Mouse (Mus musculus) neural tube, embryonic 14.5 days (tissue): Measurements from ENCODE around the gene Dqx1. TPM values are rescaled to one million over a fixed set of nuclear protein-coding genes. Genes with fewer than 3 reads are reported as not detected.

Source experiments
- ATAC-seq: fragments of 200-750 bp; cut with Nextera tagmentation; 2 replicates; pipeline ENCODE4 v1.8.0; 2017; ENCODE audit warnings: low read depth, mild to moderate bottlenecking, moderate TSS enrichment, moderate library complexity
- H3K27ac ChIP-seq: fragments of 300-500 bp; sonication (generic); 2 replicates; pipeline ENCODE4 v1.5.1; 2014; ENCODE audit warnings: low read depth, mild to moderate bottlenecking, control low read depth, low read length, moderate library complexity, mixed read lengths
- H3K27me3 ChIP-seq: fragments of 300-500 bp; sonication (generic); 2 replicates; pipeline ENCODE4 v1.6.1; 2014; ENCODE audit warnings: low read length; ENCODE audit not compliant: control insufficient read depth, insufficient read depth
- H3K36me3 ChIP-seq: fragments of 300-500 bp; sonication (generic); 2 replicates; pipeline ENCODE4 v1.6.1; 2014; ENCODE audit warnings: low read length, mixed read lengths; ENCODE audit not compliant: control insufficient read depth, insufficient read depth
- H3K4me1 ChIP-seq: fragments of 300-500 bp; sonication (generic); 2 replicates; pipeline ENCODE4 v1.6.1; 2014; ENCODE audit warnings: low read length; ENCODE audit not compliant: control insufficient read depth, insufficient read depth
- H3K4me2 ChIP-seq: fragments of 300-500 bp; sonication (generic); 2 replicates; pipeline ENCODE4 v1.6.1; 2014; ENCODE audit warnings: mild to moderate bottlenecking, low read depth, low read length, control low read depth
- H3K4me3 ChIP-seq: fragments of 300-500 bp; sonication (generic); 2 replicates; pipeline ENCODE4 v1.5.1; 2014; ENCODE audit warnings: low read depth, low read length, control low read depth, mixed read lengths
- H3K9ac ChIP-seq: fragments of 300-500 bp; sonication (generic); replicated peaks from 2 replicates; pipeline ENCODE4 v1.6.1; 2014; ENCODE audit warnings: low read depth, mild to moderate bottlenecking, control low read depth, low read length, mixed read lengths
- H3K9me3 ChIP-seq: fragments of 300-500 bp; sonication (generic); 2 replicates; pipeline ENCODE4 v1.6.1; 2016; ENCODE audit warnings: low read length; ENCODE audit not compliant: control insufficient read depth
- WGBS: fragments of 180-500 bp; shearing (Covaris S2); extraction: QIAGEN DNeasy Blood & Tissue Kit; methylation state at CpG from one replicate; pipeline ENCODE4 v1.1.7; 2014; 5-methylcytosine and 5-hydroxymethylcytosine counted together
- polyA plus RNA-seq: library from polyadenylated mRNA; unstranded; fragments of >200 nt; fragmentation: Nextera tagmentation; extraction: Ambion mirVana; gene quantifications from 2 replicates; pipeline ENCODE4 v1.2.1, GENCODE M21; 2014

Dqx1 gene
- polyA plus RNA-seq, 1 experiment from 2014 or later, result 0.24 TPM

- peak overlapping the region; percentile 7; the same call in 1 of the 2 replicates for H3K4me3 ChIP-seq
- no peaks in the 10 kb centered on the region for H3K4me1 ChIP-seq
- peak overlapping the region; percentile 22; the same call in 1 of the 2 replicates for H3K4me2 ChIP-seq
- WGBS, result 2% methylated on average over 47 of the region's 47 CpGs
- H3K9ac ChIP-seq, result no peak overlapping the region
- H3K27ac ChIP-seq, result no peak overlapping the region
- H3K9me3 ChIP-seq, result no peaks in the 10 kb centered on the region
- no peaks in the 10 kb centered on the region for H3K36me3 ChIP-seq
- no peak for ATAC-seq
- H3K27me3 ChIP-seq, result peaks cover 47% of the 10 kb centered on the region
Observed at GRCm38 (mm10) chr6:83087205-83087925, 29.7 kb downstream of the Dqx1 start.

- H3K27ac ChIP-seq, result no peak overlapping the region
- no peak for ATAC-seq
- H3K4me1 ChIP-seq, result no peaks in the 10 kb centered on the region
- peaks cover 47% of the 10 kb centered on the region for H3K27me3 ChIP-seq
- peak overlapping the region; percentile 7; the same call in 1 of the 2 replicates for H3K4me3 ChIP-seq
- H3K9me3 ChIP-seq, result no peaks in the 10 kb centered on the region
- whole genome bisulfite sequencing, result 8% methylated on average over 9 of the region's 9 CpGs
- peak overlapping the region; percentile 22; the same call in 1 of the 2 replicates for H3K4me2 ChIP-seq
- no peak overlapping the region for H3K9ac ChIP-seq
- no peaks in the 10 kb centered on the region for H3K36me3 ChIP-seq
Observed at GRCm38 (mm10) chr6:83087926-83088260, 30.2 kb downstream of the Dqx1 start.

GRCm38 (mm10) chr6:83092416-83093127 lies 34.9 kb downstream of the Dqx1 start:
- no peaks in the 10 kb centered on the region for H3K4me1 ChIP-seq
- H3K4me3 ChIP-seq, result no peak overlapping the region
- no peaks in the 10 kb centered on the region for H3K36me3 ChIP-seq
- H3K9me3 ChIP-seq, result no peaks in the 10 kb centered on the region
- ATAC-seq, result no peak
- H3K27ac ChIP-seq, result no peak overlapping the region
- 41% methylated on average over 6 of the region's 6 CpGs for WGBS
- no peak overlapping the region for H3K9ac ChIP-seq
- peaks cover 19% of the 10 kb centered on the region for H3K27me3 ChIP-seq
- H3K4me2 ChIP-seq, result no peak overlapping the region

- no peak for ATAC-seq
- no peaks in the 10 kb centered on the region for H3K36me3 ChIP-seq
- no peak overlapping the region for H3K4me2 ChIP-seq
- H3K27ac ChIP-seq, result no peak overlapping the region
- no peaks in the 10 kb centered on the region for H3K27me3 ChIP-seq
- no peaks in the 10 kb centered on the region; the same call in 1 of the 2 replicates for H3K4me1 ChIP-seq
- H3K9ac ChIP-seq, result no peak overlapping the region
- WGBS, result 47% methylated on average over 6 of the region's 6 CpGs
- no peaks in the 10 kb centered on the region for H3K9me3 ChIP-seq
- no peak overlapping the region for H3K4me3 ChIP-seq
Observed at GRCm38 (mm10) chr6:83095968-83096367, 38.3 kb downstream of the Dqx1 start.

GRCm38 (mm10) chr6:83098411-83098810 lies 40.8 kb downstream of the Dqx1 start:
- peaks cover 3% of the 10 kb centered on the region; the same call in 1 of the 2 replicates for H3K27me3 ChIP-seq
- no peak overlapping the region for H3K9ac ChIP-seq
- no peak overlapping the region for H3K27ac ChIP-seq
- H3K4me2 ChIP-seq, result no peak overlapping the region
- ATAC-seq, result no peak
- H3K4me1 ChIP-seq, result peaks cover 16% of the 10 kb centered on the region
- H3K4me3 ChIP-seq, result no peak overlapping the region
- no peaks in the 10 kb centered on the region for H3K36me3 ChIP-seq
- 63% methylated on average over 2 of the region's 2 CpGs for WGBS
- H3K9me3 ChIP-seq, result no peaks in the 10 kb centered on the region

- Histone ChIP-seq H3K27me3 (peaks cover 3% of the 10 kb centered on the region; the same call in 1 of the 2 replicates), H3K27ac (peak within 1 kb of the TSS; percentile 76), H3K9me3 (no peaks in the 10 kb centered on the region), H3K4me1 (peaks cover 16% of the 10 kb centered on the region), H3K4me3 (peak within 1 kb of the TSS; percentile 53), H3K36me3 (no peaks in the 10 kb centered on the region), H3K9ac (peak within 1 kb of the TSS; percentile 78), H3K4me2 (peak within 1 kb of the TSS; percentile 74)
- ATAC-seq, result peak; percentile 91
- under 1% methylated on average over 25 of the region's 25 CpGs for WGBS
Observed at GRCm38 (mm10) chr6:83101316-83101687, 43.7 kb downstream of the Dqx1 start, which contains the start of the genes Ccdc142 and Gm42688. Gene Ccdc142 (plus strand): TSS chr6:83101601. Gene Gm42688 (plus strand): TSS chr6:83101617.

- Histone ChIP-seq H3K36me3 (no peaks in the 10 kb centered on the region), H3K4me1 (peaks cover 16% of the 10 kb centered on the region), H3K4me3 (peak overlapping the region; percentile 53), H3K27ac (peak overlapping the region; percentile 76), H3K27me3 (peaks cover 3% of the 10 kb centered on the region; the same call in 1 of the 2 replicates), H3K4me2 (peak overlapping the region; percentile 74), H3K9me3 (no peaks in the 10 kb centered on the region), H3K9ac (peak overlapping the region; percentile 78)
- ATAC-seq, result peak; percentile 82
- WGBS, result under 1% methylated on average over 65 of the region's 74 CpGs
Observed at GRCm38 (mm10) chr6:83101688-83102556, 44.3 kb downstream of the Dqx1 start.

- Histone ChIP-seq H3K27me3 (peaks cover 3% of the 10 kb centered on the region; the same call in 1 of the 2 replicates), H3K9me3 (no peaks in the 10 kb centered on the region), H3K4me2 (peak overlapping the region; percentile 74), H3K36me3 (no peaks in the 10 kb centered on the region), H3K4me3 (peak overlapping the region; percentile 53; the same call in 1 of the 2 replicates), H3K9ac (0 out of 2 replicates have a peak overlapping the region, but pooled peaks have one; percentile 28), H3K27ac (no peak overlapping the region), H3K4me1 (peaks cover 19% of the 10 kb centered on the region)
- WGBS, result 48% methylated on average over 11 of the region's 11 CpGs
- ATAC-seq, result no peak
Observed at GRCm38 (mm10) chr6:83103130-83103650, 45.5 kb downstream of the Dqx1 start.
